ENCODE assay signal across 8 mouse cellular contexts in the genomic region with DNA sequence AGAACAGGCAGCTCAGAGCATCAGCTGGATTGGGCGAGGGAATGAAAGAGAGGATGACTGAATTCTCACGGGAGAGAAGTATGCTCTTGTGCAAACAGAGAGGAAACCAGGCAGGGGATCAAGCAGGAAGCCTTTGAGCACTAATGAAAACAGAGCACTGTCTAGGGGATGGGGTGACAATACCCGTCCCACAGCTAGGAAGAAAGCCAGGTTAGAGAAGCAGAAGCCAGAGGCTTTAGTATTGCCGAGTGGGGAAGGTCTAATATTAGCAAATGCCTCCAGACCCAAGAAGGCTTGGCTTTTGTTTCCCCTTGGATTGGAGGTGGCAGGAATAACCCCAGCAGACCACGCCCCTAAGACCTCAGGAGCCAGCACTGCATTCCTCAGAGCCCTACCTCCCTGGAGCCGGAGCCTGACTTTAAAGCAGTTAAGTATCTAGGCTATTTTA. TPM values are rescaled to one million over a fixed set of nuclear protein-coding genes. Genes with fewer than 3 reads are reported as not detected.
DNase-seq lines count a peak whose midpoint lies in the region; ATAC-seq and TF ChIP-seq lines count a peak whose summit lies in the region.

No protein-coding gene starts in this region.

- peak overlapping the region; percentile 94 for H3K27ac ChIP-seq in heart, embryonic 13.5 days (replicated peaks)

- H3K4me2 ChIP-seq in heart, embryonic 13.5 days = peak overlapping the region; percentile 64
- H3K4me2 ChIP-seq in myocyte (ENCODE audit: low read depth) = peak overlapping the region; percentile 20

- WGBS in heart, embryonic 13.5 days = 5% methylated on average over 6 of the region's 6 CpGs

- H3K27me3 ChIP-seq in heart, embryonic 13.5 days (replicated peaks) = no peaks in the 10 kb centered on the region
- no peaks in the 10 kb centered on the region for H3K27me3 ChIP-seq in myocyte (ENCODE audit: control insufficient read depth, insufficient read depth, insufficient read length)

- H3K9ac ChIP-seq in heart, embryonic 13.5 days = peak overlapping the region; percentile 33

- H3K79me2 ChIP-seq in myocyte (ENCODE audit: control insufficient read depth, insufficient read depth) = no peaks in the 10 kb centered on the region

- H3K36me3 ChIP-seq in heart, embryonic 13.5 days = no peaks in the 10 kb centered on the region
- H3K36me3 ChIP-seq in myocyte (ENCODE audit: control insufficient read depth, insufficient read depth) = no peaks in the 10 kb centered on the region

- no peak for TF ChIP-seq POLR2A in myocyte (IDR thresholded peaks at IDR 0.05; ENCODE audit: insufficient read length, low read depth)

- H3K4me1 ChIP-seq in heart, embryonic 13.5 days = peaks cover 90% of the 10 kb centered on the region

- DNase-seq in adrenal gland, postnatal 14 days = peak; percentile 37
- DNase-seq in adrenal gland, postnatal 4 days (ENCODE audit: low spot score in 2 of 2) = no peak
- peak; percentile 62 to 71 for DNase-seq in kidney, postnatal 36 days
- DNase-seq in left cerebral cortex, postnatal 4 days = no peak
- DNase-seq in frontal cortex, postnatal 36 days (ENCODE audit: low spot score in 2 of 2) = no peak

- no peaks in the 10 kb centered on the region for H3K9me3 ChIP-seq in heart, embryonic 13.5 days

- no peak overlapping the region for H3ac ChIP-seq in myocyte (ENCODE audit: control insufficient read depth, insufficient read length)

- H3K4me3 ChIP-seq in heart, embryonic 13.5 days = peak overlapping the region; percentile 24
- H3K4me3 ChIP-seq in myocyte = no peak overlapping the region

- 0 out of 2 replicates have a peak, but pooled peaks have one; percentile 31 for ATAC-seq in heart, embryonic 13.5 days (ENCODE audit: extremely low read depth, insufficient number of reproducible peaks, low FRiP score, low TSS enrichment)
- ATAC-seq in activated CD4-positive, CD25-positive, alpha-beta regulatory T cell, adult 4 months = no peak

- intact Hi-C loops in left cerebral cortex, postnatal 4 days (cut with DNase I) = no loop called here

TF ChIP-seq in myocyte, 11 proteins besides CTCF, POLR2A, EP300 and RAD21:
- no peak for TF ChIP-seq POLR2AphosphoS2 (IDR thresholded peaks at IDR 0.05; ENCODE audit: insufficient read length, low read depth)
- TF ChIP-seq TCF12 (IDR thresholded peaks at IDR 0.05; ENCODE audit: insufficient read depth, poor library complexity, severe bottlenecking) = no peak
- TF ChIP-seq E2F4 (IDR thresholded peaks at IDR 0.05; ENCODE audit: insufficient read depth) = no peak
- TF ChIP-seq REST (IDR thresholded peaks at IDR 0.05; ENCODE audit: insufficient read depth, insufficient read length) = no peak
- TF ChIP-seq USF1 (IDR thresholded peaks at IDR 0.05; ENCODE audit: low read depth) = no peak
- no peak for TF ChIP-seq SRF (IDR thresholded peaks at IDR 0.05; ENCODE audit: control insufficient read depth, insufficient read length, low read depth)
- TF ChIP-seq MAX (IDR thresholded peaks at IDR 0.05; ENCODE audit: low read depth) = no peak
- TF ChIP-seq CEBPB (IDR thresholded peaks at IDR 0.05; ENCODE audit: insufficient read depth, poor library complexity, severe bottlenecking) = no peak
- no peak for TF ChIP-seq MYOG (IDR thresholded peaks at IDR 0.05; ENCODE audit: control insufficient read depth in 1 of 3, insufficient read depth in 1 of 3, insufficient read length in 2 of 3, low read depth in 2 of 3)
- no peak for TF ChIP-seq MYOD1 (IDR thresholded peaks at IDR 0.05; ENCODE audit: control insufficient read depth in 1 of 3, insufficient read length in 2 of 3, low read depth in 2 of 3)
- no peak for TF ChIP-seq TCF3 (IDR thresholded peaks at IDR 0.05; ENCODE audit: insufficient read length, low read depth)

RNA-seq across cellular contexts. Expression of gene Arid3b, which starts 19.3 kb away (rescaled TPM):
- 4.2 and 6.1 TPM in 2 replicates for total RNA-seq in adrenal gland, postnatal 14 days (2021)
- total RNA-seq in adrenal gland, postnatal 4 days (2021) = 1 to 10 TPM; 4.1 to 6.3 TPM
- 11.3 and 12.3 TPM in 2 replicates for polyA plus RNA-seq in heart, embryonic 13.5 days (2015; fragmentation: Nextera tagmentation; extraction: Ambion mirVana)
- 1.5 TPM for polyA plus RNA-seq in myocyte (2012; fragmentation: generic; extraction: Trizol)
- total RNA-seq in left cerebral cortex, postnatal 4 days (2021) = 1 to 10 TPM; 9.1 to 9.7 TPM
- 10 to 100 TPM; 23.3 to 26.5 TPM for polyA plus RNA-seq in activated CD4-positive, CD25-positive, alpha-beta regulatory T cell, adult 4 months (2017; shearing (Covaris generic))

RNA-seq across cellular contexts. Expression of gene Clk3, which starts 51.6 kb away (rescaled TPM):
- total RNA-seq in adrenal gland, postnatal 14 days (2021) = 55.0 and 66.5 TPM in 2 replicates
- 10 to 100 TPM; 72.6 to 82.5 TPM for total RNA-seq in adrenal gland, postnatal 4 days (2021)
- polyA plus RNA-seq in heart, embryonic 13.5 days (2015; fragmentation: Nextera tagmentation; extraction: Ambion mirVana) = 56.1 and 57.1 TPM in 2 replicates
- polyA plus RNA-seq in myocyte (2012; fragmentation: generic; extraction: Trizol) = 47.1 TPM
- 10 to 100 TPM; 74.5 to 75.2 TPM for total RNA-seq in left cerebral cortex, postnatal 4 days (2021)
- polyA plus RNA-seq in activated CD4-positive, CD25-positive, alpha-beta regulatory T cell, adult 4 months (2017; shearing (Covaris generic)) = 10 to 100 TPM; 70.7 to 77.8 TPM

Comparison
In these comparisons a context has a peak if more than half of its experiments do, and no peak if none do; other contexts are left out.
1. DNase-seq: peak in adrenal gland, postnatal 14 days (single experiment) and kidney, postnatal 36 days (2 of 2); none in adrenal gland, postnatal 4 days (0 of 2), left cerebral cortex, postnatal 4 days (single experiment) and frontal cortex, postnatal 36 days (0 of 2).